Mouse (Mus musculus) embryonic fibroblast, embryonic 13.5 days (primary cell): Measurements from ENCODE around the gene Gm38394.

ENCODE experiments used
- CTCF ChIP-seq: IDR thresholded peaks from 2 replicates; pipeline ENCODE4 v1.5.1; 2011; ENCODE audit warnings: mild to moderate bottlenecking, control low read depth, low read length, moderate library complexity, borderline replicate concordance; ENCODE audit not compliant: insufficient read depth
- POLR2A ChIP-seq: IDR thresholded peaks from 2 replicates; pipeline ENCODE4 v1.6.1; 2011; ENCODE audit warnings: low read depth, mild to moderate bottlenecking, control low read depth, low read length, moderate library complexity

GRCm38 (mm10) chr1:133645652-133646051 is 15.5 kb downstream of the Gm38394 start:
- no peak for TF ChIP-seq CTCF
- TF ChIP-seq POLR2A = no peak
